Comparison of ENCODE assay signal across 20 mouse cellular contexts in genomic region chr3:102732619-102733018, GRCm38 (mm10). TPM values are rescaled to one million over a fixed set of nuclear protein-coding genes. Genes with fewer than 3 reads are reported as not detected.
A peak's percentile ranks its signal among the peaks of the same experiment; 100 is the strongest.
DNase-seq lines count a peak whose midpoint lies in the region; ATAC-seq and TF ChIP-seq lines count a peak whose summit lies in the region.
"Had no signal": no experiment of that assay in that cellular context is flagged by ENCODE, and none has a peak within 500 bp of the region (broad histone marks: within the 10 kb centered on the region; RNA-seq: fewer than 3 reads in every experiment).

No protein-coding gene starts in this region.

- no peak for TF ChIP-seq POLR2A in spleen, adult 2 months (IDR thresholded peaks at IDR 0.05; ENCODE audit: low read depth, low read length)

- H3K27ac ChIP-seq in spleen, adult 2 months (ENCODE audit: insufficient read depth, low read length): peak overlapping the region; percentile 16; the same call in 1 of the 2 replicates
- H3K27ac ChIP-seq in midbrain, embryonic 13.5 days: no peak overlapping the region
- H3K27ac ChIP-seq: embryonic facial prominence, embryonic 12.5 days; forebrain, embryonic 15.5 days; heart, adult 2 months; hindbrain, embryonic 15.5 days had no signal

- no peak overlapping the region for H3K4me2 ChIP-seq in midbrain, embryonic 13.5 days (replicated peaks)
- H3K4me2 ChIP-seq: embryonic facial prominence, embryonic 12.5 days; forebrain, embryonic 15.5 days; heart, embryonic 11.5 days; hindbrain, embryonic 15.5 days had no signal

- no peak overlapping the region for H3K4me3 ChIP-seq in spleen, adult 2 months (ENCODE audit: extremely low read depth, insufficient read depth, insufficient read length)
- H3K4me3 ChIP-seq in midbrain, embryonic 13.5 days (replicated peaks): no peak overlapping the region
- H3K4me3 ChIP-seq: embryonic facial prominence, embryonic 12.5 days; forebrain, embryonic 15.5 days; heart, adult 2 months; hindbrain, embryonic 15.5 days had no signal

- no peak overlapping the region for H3K9ac ChIP-seq in midbrain, embryonic 13.5 days (replicated peaks)
- H3K9ac ChIP-seq: embryonic facial prominence, embryonic 12.5 days; forebrain, embryonic 15.5 days; hindbrain, embryonic 15.5 days had no signal

- no peaks in the 10 kb centered on the region for H3K9me3 ChIP-seq in midbrain, embryonic 13.5 days
- H3K9me3 ChIP-seq: embryonic facial prominence, embryonic 12.5 days; forebrain, embryonic 15.5 days; hindbrain, embryonic 15.5 days had no signal

- no peaks in the 10 kb centered on the region for H3K36me3 ChIP-seq in spleen, adult 2 months (ENCODE audit: control insufficient read depth, insufficient read depth, low read length)
- H3K36me3 ChIP-seq in midbrain, embryonic 13.5 days: no peaks in the 10 kb centered on the region
- H3K36me3 ChIP-seq: embryonic facial prominence, embryonic 12.5 days; forebrain, embryonic 15.5 days; hindbrain, embryonic 15.5 days had no signal

- H3K4me1 ChIP-seq in spleen, adult 2 months (ENCODE audit: control insufficient read depth, insufficient read depth, insufficient read length): peaks cover 16% of the 10 kb centered on the region; the same call in 1 of the 2 replicates
- H3K4me1 ChIP-seq in midbrain, embryonic 13.5 days (replicated peaks): peaks cover 16% of the 10 kb centered on the region

- TF ChIP-seq CTCF in spleen, adult 2 months (IDR thresholded peaks at IDR 0.05; ENCODE audit: extremely low read depth, insufficient read depth, insufficient read length, insufficient replicate concordance): no peak

- no peak for DNase-seq in spleen, adult 2 months (ENCODE audit: low read depth in 1 of 2, low spot score in 2 of 2)
- no peak for DNase-seq in spleen, postnatal 10 days (ENCODE audit: low spot score in 2 of 2)
- no peak for DNase-seq in retina, postnatal 1 day
- DNase-seq in embryo, embryonic 10 days (ENCODE audit: low spot score): no peak
- DNase-seq: adrenal gland, adult 2 months; adrenal gland, postnatal 25 days; cerebellum, adult 2 months; cerebellum, postnatal 10 days; gastrocnemius, postnatal 36 days; heart, adult 2 months had no signal

- peak; percentile 34 for ATAC-seq in granulocyte monocyte progenitor cell, adult 5-6 weeks (replicated peaks; ENCODE audit: poor library complexity, severe bottlenecking)
- ATAC-seq in megakaryocyte progenitor cell, adult 5-6 weeks (replicated peaks; ENCODE audit: poor library complexity): peak; percentile 44
- no peak for ATAC-seq in midbrain, embryonic 13.5 days
- ATAC-seq: forebrain, embryonic 15.5 days had no signal

- H3K27me3 ChIP-seq in spleen, adult 2 months (ENCODE audit: control insufficient read depth, insufficient read depth, low read length): no peaks in the 10 kb centered on the region
- H3K27me3 ChIP-seq in midbrain, embryonic 13.5 days: peaks cover 6% of the 10 kb centered on the region; the same call in 1 of the 2 replicates
- H3K27me3 ChIP-seq: CH12.LX; forebrain, embryonic 15.5 days; hindbrain, embryonic 15.5 days had no signal

- WGBS in spleen, adult 2 months: 8% methylated on average over 4 of the region's 4 CpGs
- WGBS in midbrain, embryonic 13.5 days: 90% methylated on average over 4 of the region's 4 CpGs

RNA-seq across cellular contexts. Expression of gene Tspan2, which starts 1.7 kb away (rescaled TPM):
- polyA plus RNA-seq in spleen, adult 2 months (2012; rRNA removed): 1.5 TPM in 2 replicates
- 27.8 and 30.1 TPM in 2 replicates for total RNA-seq in granulocyte monocyte progenitor cell, adult 5-6 weeks (2014; fragmentation: Nextera tagmentation)
- total RNA-seq in granulocyte monocyte progenitor cell, adult 5-6 weeks (2017): 18.4 and 19.9 TPM in 2 replicates
- 45.7 and 54.5 TPM in 2 replicates for total RNA-seq in megakaryocyte progenitor cell, adult 5-6 weeks (2015)
- total RNA-seq in megakaryocyte progenitor cell, adult 5-6 weeks (2017): 17.8 and 22.1 TPM in 2 replicates
- 6.3 and 7.0 TPM in 2 replicates for polyA plus RNA-seq in midbrain, embryonic 13.5 days (2015; fragmentation: Nextera tagmentation; extraction: Ambion mirVana)

RNA-seq across cellular contexts. Expression of gene Tshb, which starts 49.9 kb away (rescaled TPM):
- polyA plus RNA-seq in spleen, adult 2 months (2012; rRNA removed): not detected in 2 replicates
- not detected in 2 replicates for total RNA-seq in granulocyte monocyte progenitor cell, adult 5-6 weeks (2014; fragmentation: Nextera tagmentation)
- total RNA-seq in granulocyte monocyte progenitor cell, adult 5-6 weeks (2017): not detected in 2 replicates
- total RNA-seq in megakaryocyte progenitor cell, adult 5-6 weeks (2015): not detected in 2 replicates
- total RNA-seq in megakaryocyte progenitor cell, adult 5-6 weeks (2017): not detected in 2 replicates
- 0.12 and 0.16 TPM in 2 replicates for polyA plus RNA-seq in midbrain, embryonic 13.5 days (2015; fragmentation: Nextera tagmentation; extraction: Ambion mirVana)
- total RNA-seq: adrenal gland, adult 2 months; adrenal gland, postnatal 25 days; CH12.LX; gastrocnemius, adult 8-10 months; gastrocnemius, postnatal 36 days; heart, adult 2 months; heart, postnatal 25 days had no signal
- polyA plus RNA-seq: adrenal gland, adult 2 months; heart, adult 2 months had no signal
